Mouse (Mus musculus) hindbrain, embryonic 13.5 days (tissue): ENCODE measurements around the gene Spo11. TPM values are rescaled to one million over a fixed set of nuclear protein-coding genes. Genes with fewer than 3 reads are reported as not detected.

Experiments used
- ATAC-seq: fragments of 200-750 bp; cut with Nextera tagmentation; 2 replicates; pipeline ENCODE4 v1.8.0; 2017; ENCODE audit warnings: moderate TSS enrichment; ENCODE audit not compliant: low FRiP score
- H3K27ac ChIP-seq: fragments of 300-500 bp; sonication (generic); 2 replicates; pipeline ENCODE4 v1.5.1; 2015; ENCODE audit warnings: inconsistent platforms, mild to moderate bottlenecking, moderate library complexity
- H3K27me3 ChIP-seq: fragments of 300-500 bp; sonication (generic); 2 replicates; pipeline ENCODE4 v1.6.1; 2015; ENCODE audit warnings: mild to moderate bottlenecking, inconsistent platforms
- H3K36me3 ChIP-seq: fragments of 300-500 bp; sonication (generic); 2 replicates; pipeline ENCODE4 v1.6.1; 2015; ENCODE audit warnings: mild to moderate bottlenecking, inconsistent platforms
- H3K4me1 ChIP-seq: fragments of 300-500 bp; sonication (generic); replicated peaks from 2 replicates; pipeline ENCODE4 v1.6.1; 2015; ENCODE audit warnings: inconsistent platforms
- H3K4me2 ChIP-seq: fragments of 300-500 bp; sonication (generic); 2 replicates; pipeline ENCODE4 v1.6.1; 2015; ENCODE audit warnings: inconsistent platforms, mild to moderate bottlenecking, moderate library complexity
- H3K4me3 ChIP-seq: fragments of 300-500 bp; sonication (generic); 2 replicates; pipeline ENCODE4 v1.5.1; 2015; ENCODE audit warnings: mild to moderate bottlenecking, inconsistent platforms
- H3K9ac ChIP-seq: fragments of 300-500 bp; sonication (generic); 2 replicates; pipeline ENCODE4 v1.6.1; 2015; ENCODE audit warnings: mild to moderate bottlenecking, inconsistent platforms
- H3K9me3 ChIP-seq: fragments of 300-500 bp; sonication (generic); 2 replicates; pipeline ENCODE4 v1.6.1; 2016; ENCODE audit warnings: inconsistent platforms
- WGBS: fragments of 180-500 bp; shearing (Covaris S2); methylation state at CpG from one replicate; pipeline ENCODE4 v1.1.7; 2015; 5-methylcytosine and 5-hydroxymethylcytosine counted together
- polyA plus RNA-seq: library from polyadenylated mRNA; unstranded; fragments of >200 nt; fragmentation: Nextera tagmentation; extraction: Ambion mirVana; gene quantifications from 2 replicates; pipeline ENCODE4 v1.2.1, GENCODE M21; 2015

Gene Spo11
- polyA plus RNA-seq, 1 experiment from 2014 or later: 0.79 TPM

- H3K36me3 ChIP-seq: peaks cover 30% of the 10 kb centered on the region
- no peak for ATAC-seq
- no peak overlapping the region for H3K9ac ChIP-seq
- no peak overlapping the region for H3K27ac ChIP-seq
- 19% methylated on average over 8 of the region's 8 CpGs for WGBS
- H3K9me3 ChIP-seq: no peaks in the 10 kb centered on the region
- peaks cover 29% of the 10 kb centered on the region for H3K4me1 ChIP-seq
- H3K27me3 ChIP-seq: peaks cover 42% of the 10 kb centered on the region
- no peak overlapping the region for H3K4me2 ChIP-seq
- H3K4me3 ChIP-seq: no peak overlapping the region
Measured at GRCm38 (mm10) chr2:173018618-173019017, 41.1 kb downstream of the Spo11 start.

GRCm38 (mm10) chr2:173019322-173019721 is 41.8 kb downstream of the Spo11 start:
- 14% methylated on average over 9 of the region's 9 CpGs for WGBS
- Histone ChIP-seq H3K9ac (peak overlapping the region; percentile 55; the same call in 1 of the 2 replicates), H3K27me3 (peaks cover 42% of the 10 kb centered on the region), H3K4me2 (peak overlapping the region; percentile 72), H3K4me3 (peak overlapping the region; percentile 41), H3K27ac (no peak overlapping the region), H3K36me3 (peaks cover 23% of the 10 kb centered on the region), H3K9me3 (no peaks in the 10 kb centered on the region), H3K4me1 (peaks cover 36% of the 10 kb centered on the region)
- 0 out of 2 replicates have a peak, but pooled peaks have one; percentile 7 for ATAC-seq

GRCm38 (mm10) chr2:173019790-173020189 is 42.3 kb downstream of the Spo11 start:
- peak overlapping the region; percentile 72 for H3K4me2 ChIP-seq
- H3K9ac ChIP-seq: peak overlapping the region; percentile 55; the same call in 1 of the 2 replicates

GRCm38 (mm10) chr2:173020430-173020829 is 42.9 kb downstream of the Spo11 start, which contains the start of gene Rbm38:
Gene Rbm38, plus strand, starts transcription at chr2:173020498.
- H3K9ac ChIP-seq: peak within 1 kb of the TSS; percentile 55; the same call in 1 of the 2 replicates
- peaks cover 47% of the 10 kb centered on the region for H3K4me1 ChIP-seq
- 29% methylated on average over 11 of the region's 11 CpGs for WGBS
- H3K27ac ChIP-seq: no peak within 1 kb of the TSS
- H3K27me3 ChIP-seq: peaks cover 42% of the 10 kb centered on the region
- H3K4me3 ChIP-seq: peak within 1 kb of the TSS; percentile 41
- no peak for ATAC-seq
- peaks cover 12% of the 10 kb centered on the region for H3K36me3 ChIP-seq
- H3K4me2 ChIP-seq: peak within 1 kb of the TSS; percentile 91
- no peaks in the 10 kb centered on the region for H3K9me3 ChIP-seq

More at GRCm38 (mm10) chr2:173019790-173020189, 42.3 kb downstream of the Spo11 start:
- no peaks in the 10 kb centered on the region for H3K9me3 ChIP-seq
- no peak overlapping the region for H3K27ac ChIP-seq
- peak overlapping the region; percentile 41 for H3K4me3 ChIP-seq
- WGBS: under 1% methylated on average over 28 of the region's 29 CpGs
- H3K36me3 ChIP-seq: peaks cover 19% of the 10 kb centered on the region
- H3K27me3 ChIP-seq: peaks cover 42% of the 10 kb centered on the region
- peak; percentile 58 for ATAC-seq
- H3K4me1 ChIP-seq: peaks cover 41% of the 10 kb centered on the region

- Histone ChIP-seq H3K36me3 (peaks cover under 1% of the 10 kb centered on the region; the same call in 1 of the 2 replicates), H3K9ac (peak overlapping the region; percentile 85), H3K9me3 (no peaks in the 10 kb centered on the region), H3K4me1 (peaks cover 59% of the 10 kb centered on the region), H3K27ac (peak overlapping the region; percentile 80), H3K27me3 (peaks cover 42% of the 10 kb centered on the region), H3K4me3 (peak overlapping the region; percentile 75), H3K4me2 (peak overlapping the region; percentile 91)
- WGBS: under 1% methylated on average over 54 of the region's 54 CpGs
- ATAC-seq: peak; percentile 80
Measured at GRCm38 (mm10) chr2:173021633-173022055, 44.1 kb downstream of the Spo11 start.

GRCm38 (mm10) chr2:173022056-173022681 is 44.7 kb downstream of the Spo11 start:
- Histone ChIP-seq H3K9ac (peak overlapping the region; percentile 85), H3K27ac (peak overlapping the region; percentile 80), H3K4me2 (peak overlapping the region; percentile 91), H3K9me3 (no peaks in the 10 kb centered on the region), H3K4me1 (peaks cover 64% of the 10 kb centered on the region), H3K4me3 (peak overlapping the region; percentile 75), H3K27me3 (peaks cover 38% of the 10 kb centered on the region), H3K36me3 (no peaks in the 10 kb centered on the region)
- 0% methylated on average over 47 of the region's 51 CpGs for WGBS
- ATAC-seq: peak; percentile 50

GRCm38 (mm10) chr2:173022813-173023212 is 45.3 kb downstream of the Spo11 start:
- no peak for ATAC-seq
- peak overlapping the region; percentile 75 for H3K4me3 ChIP-seq
- no peak overlapping the region for H3K27ac ChIP-seq
- 19% methylated on average over 10 of the region's 10 CpGs for WGBS
- H3K9ac ChIP-seq: peak overlapping the region; percentile 85
- H3K4me1 ChIP-seq: peaks cover 71% of the 10 kb centered on the region
- H3K36me3 ChIP-seq: peaks cover 5% of the 10 kb centered on the region; the same call in 1 of the 2 replicates
- no peaks in the 10 kb centered on the region for H3K9me3 ChIP-seq
- H3K4me2 ChIP-seq: peak overlapping the region; percentile 91
- peaks cover 34% of the 10 kb centered on the region for H3K27me3 ChIP-seq

GRCm38 (mm10) chr2:173023371-173023851 is 45.9 kb downstream of the Spo11 start:
- ATAC-seq: no peak

GRCm38 (mm10) chr2:173023966-173024365 is 46.5 kb downstream of the Spo11 start:
- H3K4me2 ChIP-seq: peak overlapping the region; percentile 91; the same call in 1 of the 2 replicates
- H3K27me3 ChIP-seq: peaks cover 24% of the 10 kb centered on the region
- H3K36me3 ChIP-seq: peaks cover 9% of the 10 kb centered on the region; the same call in 1 of the 2 replicates
- ATAC-seq: no peak
- no peak overlapping the region for H3K27ac ChIP-seq
- no peaks in the 10 kb centered on the region for H3K9me3 ChIP-seq
- WGBS: 80% methylated on average over 4 of the region's 4 CpGs
- peaks cover 80% of the 10 kb centered on the region for H3K4me1 ChIP-seq
- H3K9ac ChIP-seq: peak overlapping the region; percentile 85; the same call in 1 of the 2 replicates
- peak overlapping the region; percentile 75; the same call in 1 of the 2 replicates for H3K4me3 ChIP-seq

More at GRCm38 (mm10) chr2:173023371-173023851, 45.9 kb downstream of the Spo11 start:
- Histone ChIP-seq H3K27me3 (peaks cover 29% of the 10 kb centered on the region), H3K9me3 (no peaks in the 10 kb centered on the region), H3K27ac (no peak overlapping the region), H3K36me3 (peaks cover 9% of the 10 kb centered on the region; the same call in 1 of the 2 replicates), H3K4me3 (peak overlapping the region; percentile 75), H3K9ac (peak overlapping the region; percentile 85), H3K4me2 (peak overlapping the region; percentile 91), H3K4me1 (peaks cover 77% of the 10 kb centered on the region)
- WGBS: 89% methylated on average over 7 of the region's 7 CpGs

GRCm38 (mm10) chr2:173024392-173024791 is 46.9 kb downstream of the Spo11 start:
- Histone ChIP-seq H3K4me2 (peak overlapping the region; percentile 91; the same call in 1 of the 2 replicates), H3K4me3 (no peak overlapping the region), H3K27ac (no peak overlapping the region), H3K27me3 (peaks cover 19% of the 10 kb centered on the region), H3K36me3 (peaks cover 9% of the 10 kb centered on the region; the same call in 1 of the 2 replicates), H3K4me1 (peaks cover 77% of the 10 kb centered on the region), H3K9me3 (no peaks in the 10 kb centered on the region), H3K9ac (no peak overlapping the region; the same call in 1 of the 2 replicates)
- 65% methylated on average over 8 of the region's 8 CpGs for WGBS
- ATAC-seq: no peak

GRCm38 (mm10) chr2:173024938-173025337 is 47.4 kb downstream of the Spo11 start:
- H3K4me3 ChIP-seq: peak overlapping the region; percentile 2; the same call in 1 of the 2 replicates
- peaks cover 13% of the 10 kb centered on the region for H3K36me3 ChIP-seq
- H3K9ac ChIP-seq: peak overlapping the region; percentile 56
- no peak for ATAC-seq
- H3K9me3 ChIP-seq: no peaks in the 10 kb centered on the region
- peaks cover 14% of the 10 kb centered on the region for H3K27me3 ChIP-seq
- 15% methylated on average over 4 of the region's 4 CpGs for WGBS
- H3K27ac ChIP-seq: peak overlapping the region; percentile 26; the same call in 1 of the 2 replicates
- peaks cover 71% of the 10 kb centered on the region for H3K4me1 ChIP-seq
- H3K4me2 ChIP-seq: peak overlapping the region; percentile 18; the same call in 1 of the 2 replicates

- Histone ChIP-seq H3K9ac (no peak overlapping the region), H3K27me3 (peaks cover 1% of the 10 kb centered on the region; the same call in 1 of the 2 replicates), H3K4me3 (no peak overlapping the region), H3K36me3 (peaks cover 27% of the 10 kb centered on the region), H3K4me1 (peaks cover 65% of the 10 kb centered on the region), H3K9me3 (no peaks in the 10 kb centered on the region), H3K4me2 (no peak overlapping the region), H3K27ac (no peak overlapping the region)
- ATAC-seq: no peak
- 87% methylated on average over 5 of the region's 5 CpGs for WGBS
Measured at GRCm38 (mm10) chr2:173026286-173026685, 48.8 kb downstream of the Spo11 start.
